Mouse (Mus musculus): ENCODE measurements around the gene Rhbg. TPM values are rescaled to one million over a fixed set of nuclear protein-coding genes. Genes with fewer than 3 reads are reported as not detected.
A peak's percentile ranks its signal among the peaks of the same experiment; 100 is the strongest.

Rhbg gene
- polyA plus RNA-seq, 1 experiment from 2014 or later = 0.83 TPM

DNA sequence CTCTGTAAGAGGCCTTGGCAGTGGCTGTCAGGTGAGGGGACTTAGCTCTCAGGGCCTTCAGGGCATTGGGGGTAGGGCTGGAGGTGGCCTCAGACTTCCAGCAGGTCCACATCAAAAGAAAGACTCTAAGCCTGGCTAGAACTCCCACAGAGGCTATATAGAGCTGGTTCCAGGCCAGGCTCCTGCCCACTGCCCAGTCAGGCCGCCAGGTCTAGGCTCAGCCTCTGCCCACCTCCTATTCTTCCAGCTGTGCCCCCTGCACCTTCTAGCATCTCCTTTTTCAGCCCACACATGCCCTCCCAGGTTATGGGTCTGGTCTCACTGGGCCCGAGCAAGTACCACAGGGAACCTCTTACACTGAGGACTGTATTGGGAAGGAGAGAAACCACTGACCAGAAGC is 29.6 kb downstream of the Rhbg start:
- H3K9me3 ChIP-seq (replicated peaks) = no peaks in the 10 kb centered on the region
- no peak overlapping the region for H3K4me3 ChIP-seq (replicated peaks)
- no peak for ATAC-seq (ENCODE audit: low FRiP score)
- WGBS = 50% methylated on average over 2 of the region's 2 CpGs
- H3K4me1 ChIP-seq = peaks cover 88% of the 10 kb centered on the region
- H3K36me3 ChIP-seq = peaks cover 48% of the 10 kb centered on the region
- no peaks in the 10 kb centered on the region for H3K27me3 ChIP-seq (replicated peaks)
- peak overlapping the region; percentile 98 for H3K27ac ChIP-seq (replicated peaks)
- no peak overlapping the region for H3K4me2 ChIP-seq
- H3K9ac ChIP-seq (replicated peaks) = 0 out of 2 replicates have a peak overlapping the region, but pooled peaks have one; percentile 20

DNA sequence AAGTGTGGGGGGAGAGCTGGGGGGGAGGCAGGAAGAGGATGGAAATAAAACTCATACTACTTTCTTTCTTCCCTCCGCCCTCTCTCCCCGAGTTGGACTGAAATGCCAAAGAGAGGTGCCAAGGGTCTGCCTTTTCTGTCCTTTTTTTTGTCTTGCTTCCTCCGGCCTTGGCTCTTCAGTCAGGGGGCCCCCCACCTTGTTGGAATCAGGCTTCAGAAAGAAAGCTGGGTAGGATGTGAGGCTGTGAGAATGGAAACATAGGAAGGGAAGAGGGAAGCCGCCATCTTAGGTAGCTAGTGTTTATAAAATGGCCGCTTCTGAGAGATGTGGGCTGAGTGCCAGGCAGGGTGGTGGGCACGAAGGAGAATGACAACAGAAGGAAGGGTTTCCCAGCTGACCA is 32.1 kb downstream of the Rhbg start:
- Histone ChIP-seq H3K9ac (replicated peaks) (no peak overlapping the region), H3K4me1 (peaks cover 89% of the 10 kb centered on the region)
- WGBS = 27% methylated on average over 6 of the region's 6 CpGs

DNA sequence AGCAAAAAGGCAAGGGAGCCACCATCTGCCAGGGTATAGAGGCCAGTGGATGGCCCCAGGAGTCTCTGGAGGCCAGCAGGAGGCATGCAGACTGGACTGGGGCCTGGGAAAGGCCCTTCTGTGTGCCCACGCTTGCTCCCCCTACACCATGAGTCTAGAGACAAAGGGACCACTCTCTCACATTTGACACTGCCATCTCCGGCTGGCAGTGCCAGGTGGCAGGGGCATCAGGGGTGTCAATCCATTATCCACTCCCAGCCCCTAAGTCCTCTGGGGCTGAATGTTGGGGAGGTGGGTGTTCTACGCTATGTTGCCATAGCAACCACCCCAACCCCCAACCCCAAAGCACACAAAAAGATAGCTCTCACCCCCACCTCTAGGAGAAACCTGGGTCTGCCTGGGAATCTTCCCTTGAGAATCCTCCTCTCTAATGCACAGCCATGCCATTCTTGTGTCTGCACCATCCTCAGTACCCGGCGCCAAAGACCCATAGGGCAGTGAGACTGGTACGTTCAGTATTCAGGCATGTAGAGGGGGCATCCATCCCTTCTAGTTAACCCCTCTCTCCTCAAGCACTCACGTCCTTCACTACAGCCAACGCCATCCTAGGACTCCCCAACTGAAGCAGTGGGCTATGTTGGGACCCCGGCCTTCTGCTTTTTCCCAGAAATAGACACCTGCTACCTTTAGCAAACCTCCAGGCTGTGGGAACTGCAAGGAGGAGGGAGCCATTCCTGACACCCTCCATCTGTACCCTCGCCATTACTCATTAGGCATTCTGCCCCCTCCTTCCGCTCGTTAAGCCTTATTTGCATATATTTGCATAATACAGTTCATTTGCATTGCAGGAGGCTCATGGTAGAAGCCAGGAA is 32.8 kb downstream of the Rhbg start:
- Histone ChIP-seq H3K9me3 (replicated peaks) (no peaks in the 10 kb centered on the region), H3K27me3 (replicated peaks) (no peaks in the 10 kb centered on the region; the same call in 1 of the 2 replicates), H3K9ac (replicated peaks) (peak overlapping the region; percentile 42), H3K36me3 (peaks cover 34% of the 10 kb centered on the region), H3K27ac (replicated peaks) (peak overlapping the region; percentile 98), H3K4me1 (peaks cover 93% of the 10 kb centered on the region), H3K4me2 (peak overlapping the region; percentile 62), H3K4me3 (replicated peaks) (no peak overlapping the region)
- WGBS = 13% methylated on average over 12 of the region's 12 CpGs
- ATAC-seq (ENCODE audit: low FRiP score) = peak; percentile 79

More for the DNA sequence above, 32.1 kb downstream of the Rhbg start:
- H3K4me2 ChIP-seq = peak overlapping the region; percentile 62
- H3K9me3 ChIP-seq (replicated peaks) = no peaks in the 10 kb centered on the region
- peak; percentile 17 for ATAC-seq (ENCODE audit: low FRiP score)
- peaks cover 34% of the 10 kb centered on the region for H3K36me3 ChIP-seq
- peak overlapping the region; percentile 98 for H3K27ac ChIP-seq (replicated peaks)
- H3K27me3 ChIP-seq (replicated peaks) = no peaks in the 10 kb centered on the region; the same call in 1 of the 2 replicates
- H3K4me3 ChIP-seq (replicated peaks) = no peak overlapping the region

DNA sequence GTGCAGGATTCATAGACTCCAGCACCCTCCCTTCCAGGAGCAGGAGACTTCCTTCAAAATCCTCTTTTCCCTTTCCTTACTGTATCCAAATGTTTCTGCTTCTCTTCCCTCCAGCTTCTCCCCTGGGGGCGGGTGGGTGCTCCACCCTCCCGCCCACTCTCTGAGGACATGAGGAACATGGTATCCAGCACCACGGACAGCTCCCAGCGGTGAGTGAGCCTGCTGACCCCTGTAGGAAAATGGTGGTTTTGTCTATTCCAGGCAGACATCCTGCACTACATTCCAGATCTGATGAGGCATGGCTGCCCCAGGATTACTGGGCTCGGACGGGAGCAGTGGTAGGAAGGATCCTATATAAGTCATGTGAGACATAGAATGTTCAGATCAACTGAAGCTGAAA is 33.7 kb downstream of the Rhbg start:
- Histone ChIP-seq H3K4me1 (peaks cover 85% of the 10 kb centered on the region), H3K4me2 (peak overlapping the region; percentile 62), H3K9me3 (replicated peaks) (no peaks in the 10 kb centered on the region), H3K27ac (replicated peaks) (peak overlapping the region; percentile 98), H3K4me3 (replicated peaks) (0 out of 2 replicates have a peak overlapping the region, but pooled peaks have one; percentile 2), H3K36me3 (peaks cover 29% of the 10 kb centered on the region), H3K9ac (replicated peaks) (peak overlapping the region; percentile 42), H3K27me3 (replicated peaks) (no peaks in the 10 kb centered on the region; the same call in 1 of the 2 replicates)
- 5% methylated on average over 6 of the region's 6 CpGs for WGBS
- no peak for ATAC-seq (ENCODE audit: low FRiP score)

DNA sequence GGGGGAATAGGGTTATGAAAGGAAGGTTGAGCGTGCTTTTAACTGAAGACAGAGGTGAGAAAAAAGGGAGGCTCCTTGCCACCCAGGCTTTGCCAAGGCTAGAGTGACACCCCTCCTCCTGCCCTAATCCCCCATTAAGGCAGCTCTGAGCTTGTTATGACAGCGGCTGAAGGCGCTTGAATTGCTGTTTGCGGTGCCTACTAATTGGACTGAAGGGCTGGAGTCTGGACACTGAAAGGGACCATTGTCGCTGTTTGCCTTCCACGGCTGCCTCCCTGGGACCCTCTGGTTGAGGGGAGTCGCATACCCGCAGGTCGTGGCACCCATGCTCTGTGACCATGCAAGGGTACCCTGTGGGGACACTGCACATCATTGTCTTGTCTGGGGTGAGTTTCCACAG is 34.6 kb downstream of the Rhbg start:
- WGBS = 4% methylated on average over 9 of the region's 9 CpGs
- Histone ChIP-seq H3K4me3 (replicated peaks) (peak overlapping the region; percentile 9), H3K9me3 (replicated peaks) (no peaks in the 10 kb centered on the region), H3K9ac (replicated peaks) (peak overlapping the region; percentile 42; the same call in 1 of the 2 replicates), H3K27me3 (replicated peaks) (no peaks in the 10 kb centered on the region; the same call in 1 of the 2 replicates), H3K36me3 (peaks cover 20% of the 10 kb centered on the region), H3K4me1 (peaks cover 85% of the 10 kb centered on the region), H3K4me2 (peak overlapping the region; percentile 62), H3K27ac (replicated peaks) (peak overlapping the region; percentile 98)
- no peak for ATAC-seq (ENCODE audit: low FRiP score)

DNA sequence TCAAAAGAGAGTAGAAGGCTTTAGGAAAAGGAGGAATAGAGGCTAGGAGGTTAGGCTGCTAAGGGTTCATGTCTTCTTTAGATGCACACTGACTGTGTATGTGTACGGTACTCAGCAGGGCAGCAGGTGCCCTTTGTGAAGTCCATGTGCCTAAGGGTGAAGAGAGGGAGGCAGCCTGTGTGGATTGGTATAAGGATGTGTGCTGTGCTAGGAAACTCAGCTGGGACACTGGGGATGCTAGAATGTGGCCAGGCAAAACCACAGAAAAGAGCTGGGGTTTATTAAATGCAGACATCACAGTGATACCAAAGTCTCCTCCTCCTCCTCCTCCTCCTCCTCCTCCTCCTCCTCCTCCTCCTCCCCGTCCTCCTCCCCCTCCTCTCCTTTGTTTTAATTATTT is 36.8 kb downstream of the Rhbg start:
- peak overlapping the region; percentile 98 for H3K27ac ChIP-seq (replicated peaks)
- H3K36me3 ChIP-seq = peaks cover 5% of the 10 kb centered on the region; the same call in 1 of the 2 replicates
- H3K4me2 ChIP-seq = peak overlapping the region; percentile 62
- H3K4me3 ChIP-seq (replicated peaks) = peak overlapping the region; percentile 55
- peak overlapping the region; percentile 80 for H3K9ac ChIP-seq (replicated peaks)
- H3K27me3 ChIP-seq (replicated peaks) = no peaks in the 10 kb centered on the region; the same call in 1 of the 2 replicates
- ATAC-seq (ENCODE audit: low FRiP score) = no peak
- peaks cover 83% of the 10 kb centered on the region for H3K4me1 ChIP-seq
- no peaks in the 10 kb centered on the region for H3K9me3 ChIP-seq (replicated peaks)
- 5% methylated on average over 1 of the region's 2 CpGs for WGBS

GRCm38 (mm10) chr3:88216534-88217326 is 37.8 kb downstream of the Rhbg start:
- H3K4me3 ChIP-seq (replicated peaks) = peak overlapping the region; percentile 55
- peaks cover 5% of the 10 kb centered on the region; the same call in 1 of the 2 replicates for H3K36me3 ChIP-seq
- peaks cover 82% of the 10 kb centered on the region for H3K4me1 ChIP-seq
- no peaks in the 10 kb centered on the region for H3K9me3 ChIP-seq (replicated peaks)
- peak overlapping the region; percentile 80 for H3K9ac ChIP-seq (replicated peaks)
- WGBS = 10% methylated on average over 7 of the region's 7 CpGs
- H3K27ac ChIP-seq (replicated peaks) = peak overlapping the region; percentile 98
- peak overlapping the region; percentile 62 for H3K4me2 ChIP-seq
- no peak for ATAC-seq (ENCODE audit: low FRiP score)
- peaks cover 2% of the 10 kb centered on the region; the same call in 1 of the 2 replicates for H3K27me3 ChIP-seq (replicated peaks)

DNA sequence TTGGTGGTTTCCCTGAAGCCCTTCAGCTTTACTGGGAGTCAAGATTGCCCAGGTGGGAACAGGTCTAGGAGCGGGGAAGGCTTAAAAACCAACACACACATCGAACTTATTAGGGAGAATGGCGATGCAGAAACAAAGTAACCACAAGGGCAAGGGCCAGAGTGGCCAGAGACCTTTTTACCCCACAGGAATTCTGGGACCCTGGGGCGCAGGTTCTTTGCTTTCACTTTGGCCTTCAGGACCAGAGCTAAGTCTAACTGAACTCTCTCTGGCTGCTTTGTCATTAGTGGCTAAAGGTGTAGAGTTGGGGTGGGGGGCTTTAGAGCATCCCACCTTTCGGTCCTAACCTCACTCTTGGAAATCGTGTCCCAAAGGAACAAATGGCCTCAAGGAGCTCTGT is 38.4 kb downstream of the Rhbg start:
- peaks cover 5% of the 10 kb centered on the region; the same call in 1 of the 2 replicates for H3K36me3 ChIP-seq
- peaks cover 2% of the 10 kb centered on the region; the same call in 1 of the 2 replicates for H3K27me3 ChIP-seq (replicated peaks)
- H3K9me3 ChIP-seq (replicated peaks) = no peaks in the 10 kb centered on the region
- peak overlapping the region; percentile 62 for H3K4me2 ChIP-seq
- peak overlapping the region; percentile 55 for H3K4me3 ChIP-seq (replicated peaks)
- WGBS = 2% methylated on average over 6 of the region's 6 CpGs
- peaks cover 82% of the 10 kb centered on the region for H3K4me1 ChIP-seq
- no peak for ATAC-seq (ENCODE audit: low FRiP score)
- H3K9ac ChIP-seq (replicated peaks) = peak overlapping the region; percentile 80
- peak overlapping the region; percentile 98 for H3K27ac ChIP-seq (replicated peaks)

GRCm38 (mm10) chr3:88215553-88216004 is 38.9 kb downstream of the Rhbg start:
- Histone ChIP-seq H3K9ac (replicated peaks) (peak overlapping the region; percentile 80), H3K4me2 (peak overlapping the region; percentile 62), H3K36me3 (peaks cover under 1% of the 10 kb centered on the region; the same call in 1 of the 2 replicates), H3K4me3 (replicated peaks) (peak overlapping the region; percentile 55), H3K27ac (replicated peaks) (peak overlapping the region; percentile 98), H3K4me1 (peaks cover 82% of the 10 kb centered on the region), H3K27me3 (replicated peaks) (peaks cover 6% of the 10 kb centered on the region; the same call in 1 of the 2 replicates), H3K9me3 (replicated peaks) (no peaks in the 10 kb centered on the region)
- 4% methylated on average over 23 of the region's 23 CpGs for WGBS
- ATAC-seq (ENCODE audit: low FRiP score) = no peak

DNA sequence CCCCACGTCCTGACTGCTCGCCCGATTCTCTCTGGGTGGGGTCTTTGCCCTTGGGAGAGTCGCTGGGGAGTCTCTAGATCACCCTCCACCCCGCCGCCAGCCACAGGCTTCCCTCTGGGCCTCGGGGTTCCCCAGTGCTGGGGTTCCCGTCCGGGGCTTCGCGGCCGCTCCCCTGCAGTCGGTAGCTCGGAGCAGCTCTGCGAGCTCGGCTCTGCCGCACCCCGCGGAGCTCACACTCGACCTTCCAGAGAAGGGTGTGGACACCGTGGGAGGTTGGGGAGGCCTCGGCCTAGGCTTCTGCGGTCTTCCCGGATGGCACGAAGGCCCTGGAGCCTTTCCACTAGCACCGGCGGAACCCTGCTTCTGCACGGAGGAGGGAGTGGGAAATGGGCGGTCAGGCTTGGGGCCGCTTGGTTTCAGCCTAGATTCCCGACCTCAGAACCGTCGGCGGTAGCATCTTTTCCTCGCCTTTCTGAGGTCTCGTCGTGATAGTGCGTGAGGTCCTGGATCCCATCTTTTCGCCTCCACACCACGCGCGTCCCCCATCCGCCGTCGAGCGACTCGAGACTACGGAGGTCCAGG is 39.4 kb downstream of the Rhbg start:
- Histone ChIP-seq H3K27ac (replicated peaks) (peak overlapping the region; percentile 98), H3K27me3 (replicated peaks) (peaks cover 9% of the 10 kb centered on the region; the same call in 1 of the 2 replicates), H3K4me1 (peaks cover 82% of the 10 kb centered on the region), H3K4me3 (replicated peaks) (peak overlapping the region; percentile 55), H3K9ac (replicated peaks) (peak overlapping the region; percentile 80), H3K4me2 (peak overlapping the region; percentile 62), H3K36me3 (no peaks in the 10 kb centered on the region), H3K9me3 (replicated peaks) (no peaks in the 10 kb centered on the region)
- ATAC-seq (ENCODE audit: low FRiP score) = peak; percentile 7; the same call in 1 of the 2 replicates
- 3% methylated on average over 48 of the region's 48 CpGs for WGBS

All from neural tube, embryonic 15.5 days (tissue).